Mouse (Mus musculus): Measurements from ENCODE around the gene Fhod1. TPM values are rescaled to one million over a fixed set of nuclear protein-coding genes. Genes with fewer than 3 reads are reported as not detected.

The Fhod1 gene
- polyA plus RNA-seq, 1 experiment = not detected

- H3K27ac ChIP-seq (ENCODE audit: insufficient read depth, low read depth, low read length) = peak overlapping the region; percentile 78
- WGBS = under 1% methylated on average over 53 of the region's 53 CpGs
- TF ChIP-seq CTCF (IDR thresholded peaks at IDR 0.05; ENCODE audit: insufficient read depth, low read depth, low read length) = no peak
- TF ChIP-seq POLR2A (IDR thresholded peaks at IDR 0.05; ENCODE audit: insufficient read depth, low read depth, low read length) = peak; percentile 88
- H3K4me1 ChIP-seq (ENCODE audit: control insufficient read depth, insufficient read depth, low read length) = peaks cover 22% of the 10 kb centered on the region
- H3K4me3 ChIP-seq (ENCODE audit: insufficient read depth, low read depth, low read length) = peak overlapping the region; percentile 73
Measured at GRCm38 (mm10) chr8:105288958-105289732, 58.6 kb downstream of the Fhod1 start.

DNA sequence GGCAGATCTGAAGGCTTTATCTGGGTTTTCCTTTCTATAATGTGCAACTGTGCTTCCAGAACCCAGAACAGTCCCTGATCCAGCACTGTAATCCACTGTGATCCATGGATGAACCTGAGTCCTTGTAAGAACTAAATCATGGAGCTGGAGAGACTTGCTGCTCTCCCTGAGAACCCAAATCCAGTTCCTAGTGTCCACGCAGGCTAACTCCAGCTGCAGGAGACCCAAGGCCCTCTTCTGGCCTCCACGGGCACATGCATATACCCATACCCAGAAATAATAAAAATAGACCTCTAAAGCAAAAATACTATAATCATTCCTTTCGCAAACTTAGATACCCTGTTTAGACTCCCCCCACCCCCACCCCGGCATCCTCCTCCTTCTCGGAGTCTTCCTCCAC, 59.5 kb downstream of the Fhod1 start:
- H3K27ac ChIP-seq (ENCODE audit: insufficient read depth, low read depth, low read length) = no peak overlapping the region
- H3K4me1 ChIP-seq (ENCODE audit: control insufficient read depth, insufficient read depth, low read length) = peaks cover 22% of the 10 kb centered on the region
- H3K4me3 ChIP-seq (ENCODE audit: insufficient read depth, low read depth, low read length) = no peak overlapping the region
- TF ChIP-seq POLR2A (IDR thresholded peaks at IDR 0.05; ENCODE audit: insufficient read depth, low read depth, low read length) (no peak), CTCF (IDR thresholded peaks at IDR 0.05; ENCODE audit: insufficient read depth, low read depth, low read length) (no peak)
- WGBS = 61% methylated on average over 5 of the region's 5 CpGs

DNA sequence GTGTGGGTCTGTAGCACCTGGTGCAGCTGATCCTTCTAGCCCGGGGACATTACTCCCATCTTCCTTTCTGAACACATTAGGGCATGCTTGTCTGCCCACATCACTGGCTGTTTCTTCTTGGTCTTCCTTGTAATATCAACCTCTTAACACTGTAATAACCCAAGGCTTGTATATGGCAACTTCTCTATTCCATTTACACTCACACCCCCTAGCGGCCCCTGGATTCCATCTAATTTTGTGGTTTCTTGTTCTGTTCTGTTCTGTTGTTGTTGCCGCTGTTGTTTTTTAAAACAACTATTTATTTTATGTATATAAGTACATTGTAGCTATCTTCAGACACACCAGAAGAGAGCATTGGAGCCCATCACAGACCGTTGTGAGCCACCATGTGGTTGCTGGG, 60.8 kb downstream of the Fhod1 start:
- H3K27ac ChIP-seq (ENCODE audit: insufficient read depth, low read depth, low read length) = no peak overlapping the region
- H3K4me1 ChIP-seq (ENCODE audit: control insufficient read depth, insufficient read depth, low read length) = peaks cover 22% of the 10 kb centered on the region
- no peak for TF ChIP-seq CTCF (IDR thresholded peaks at IDR 0.05; ENCODE audit: insufficient read depth, low read depth, low read length)
- TF ChIP-seq POLR2A (IDR thresholded peaks at IDR 0.05; ENCODE audit: insufficient read depth, low read depth, low read length) = no peak
- no peak overlapping the region for H3K4me3 ChIP-seq (ENCODE audit: insufficient read depth, low read depth, low read length)
- WGBS = 86% methylated on average over 4 of the region's 4 CpGs

DNA sequence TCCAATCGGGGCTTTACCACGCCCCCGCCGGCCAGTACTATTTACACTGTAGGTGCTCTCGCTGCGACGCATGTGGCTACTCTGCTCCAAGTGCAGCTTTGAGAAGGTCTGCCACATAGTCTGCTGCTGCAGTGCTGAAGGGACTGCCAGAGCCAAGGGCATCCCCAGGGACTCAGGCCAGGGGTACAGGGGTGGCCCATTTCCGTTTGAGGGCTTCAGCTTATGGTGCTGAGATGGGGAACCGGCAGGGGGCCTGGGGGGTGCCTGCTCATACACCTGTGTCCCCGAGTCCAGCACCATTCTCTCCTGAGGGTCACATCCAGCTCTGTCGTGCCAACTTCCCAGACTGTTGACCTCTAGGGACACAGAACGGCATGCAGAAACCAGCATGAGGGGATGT, 62.2 kb downstream of the Fhod1 start:
- H3K27ac ChIP-seq (ENCODE audit: insufficient read depth, low read depth, low read length) = no peak overlapping the region
- no peak overlapping the region for H3K4me3 ChIP-seq (ENCODE audit: insufficient read depth, low read depth, low read length)
- H3K4me1 ChIP-seq (ENCODE audit: control insufficient read depth, insufficient read depth, low read length) = peaks cover 18% of the 10 kb centered on the region
- WGBS = 60% methylated on average over 12 of the region's 12 CpGs
- TF ChIP-seq CTCF (IDR thresholded peaks at IDR 0.05; ENCODE audit: insufficient read depth, low read depth, low read length) = no peak
- no peak for TF ChIP-seq POLR2A (IDR thresholded peaks at IDR 0.05; ENCODE audit: insufficient read depth, low read depth, low read length)

DNA sequence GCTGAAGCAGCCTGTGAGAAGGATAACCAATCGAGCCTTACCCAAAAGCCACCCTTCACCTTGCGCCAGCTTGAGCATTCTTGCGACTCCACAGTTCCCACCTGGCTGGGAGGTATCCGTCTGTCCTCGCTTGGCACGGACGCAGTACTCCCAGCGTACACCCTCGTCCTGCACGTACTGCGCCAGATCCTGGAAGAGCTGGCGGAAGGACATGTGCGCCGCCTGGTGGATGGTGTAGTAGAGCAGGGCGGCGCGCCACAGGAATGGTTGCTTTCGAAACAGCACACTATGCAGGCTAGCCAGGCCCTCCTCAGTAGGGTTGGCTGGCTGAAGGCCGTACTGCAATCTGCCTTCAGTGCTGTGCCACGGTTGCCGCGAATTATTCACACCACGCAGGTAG, 64.7 kb downstream of the Fhod1 start:
- H3K27ac ChIP-seq (ENCODE audit: insufficient read depth, low read depth, low read length) = no peak overlapping the region

DNA sequence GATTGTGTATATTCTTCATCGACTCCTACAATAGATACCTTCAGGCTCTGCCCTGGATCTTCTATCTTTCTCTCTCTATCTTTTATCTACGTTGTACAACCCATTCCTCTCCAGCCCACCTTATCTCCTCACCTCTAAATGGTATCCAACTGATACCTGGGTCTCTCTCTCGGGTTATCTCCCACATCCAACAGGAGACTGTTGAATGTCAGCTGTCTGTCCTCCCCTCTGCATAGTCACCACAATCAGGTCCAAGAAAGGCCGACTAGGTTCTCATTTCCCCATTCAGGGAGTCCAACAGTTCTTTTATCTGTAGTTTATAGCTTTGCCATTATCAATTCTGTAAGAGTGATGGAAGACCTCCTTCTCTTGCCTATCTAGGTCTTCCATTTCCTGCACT, 65.5 kb downstream of the Fhod1 start:
- 95% methylated on average over 4 of the region's 4 CpGs for WGBS
- TF ChIP-seq CTCF (IDR thresholded peaks at IDR 0.05; ENCODE audit: insufficient read depth, low read depth, low read length) (no peak), POLR2A (IDR thresholded peaks at IDR 0.05; ENCODE audit: insufficient read depth, low read depth, low read length) (no peak)
- Histone ChIP-seq H3K4me3 (ENCODE audit: insufficient read depth, low read depth, low read length) (no peak overlapping the region), H3K4me1 (ENCODE audit: control insufficient read depth, insufficient read depth, low read length) (peaks cover 11% of the 10 kb centered on the region), H3K27ac (ENCODE audit: insufficient read depth, low read depth, low read length) (no peak overlapping the region)

More for the DNA sequence above, 64.7 kb downstream of the Fhod1 start:
- 49% methylated on average over 23 of the region's 23 CpGs for WGBS
- Histone ChIP-seq H3K4me1 (ENCODE audit: control insufficient read depth, insufficient read depth, low read length) (peaks cover 11% of the 10 kb centered on the region), H3K4me3 (ENCODE audit: insufficient read depth, low read depth, low read length) (no peak overlapping the region)
- TF ChIP-seq POLR2A (IDR thresholded peaks at IDR 0.05; ENCODE audit: insufficient read depth, low read depth, low read length) (no peak), CTCF (IDR thresholded peaks at IDR 0.05; ENCODE audit: insufficient read depth, low read depth, low read length) (peak; percentile 47)

GRCm38 (mm10) chr8:105281821-105282220, 65.9 kb downstream of the Fhod1 start:
- 93% methylated on average over 12 of the region's 12 CpGs for WGBS
- peaks cover 11% of the 10 kb centered on the region for H3K4me1 ChIP-seq (ENCODE audit: control insufficient read depth, insufficient read depth, low read length)
- TF ChIP-seq CTCF (IDR thresholded peaks at IDR 0.05; ENCODE audit: insufficient read depth, low read depth, low read length) (no peak), POLR2A (IDR thresholded peaks at IDR 0.05; ENCODE audit: insufficient read depth, low read depth, low read length) (no peak)
- no peak overlapping the region for H3K4me3 ChIP-seq (ENCODE audit: insufficient read depth, low read depth, low read length)
- H3K27ac ChIP-seq (ENCODE audit: insufficient read depth, low read depth, low read length) = no peak overlapping the region

- 83% methylated on average over 3 of the region's 3 CpGs for WGBS
- TF ChIP-seq POLR2A (IDR thresholded peaks at IDR 0.05; ENCODE audit: insufficient read depth, low read depth, low read length) (no peak), CTCF (IDR thresholded peaks at IDR 0.05; ENCODE audit: insufficient read depth, low read depth, low read length) (no peak)
- H3K4me1 ChIP-seq (ENCODE audit: control insufficient read depth, insufficient read depth, low read length) = peaks cover 16% of the 10 kb centered on the region
Measured at GRCm38 (mm10) chr8:105280567-105280966, 67.2 kb downstream of the Fhod1 start.

More at GRCm38 (mm10) chr8:105280567-105280966, 67.2 kb downstream of the Fhod1 start:
- Histone ChIP-seq H3K4me3 (ENCODE audit: insufficient read depth, low read depth, low read length) (no peak overlapping the region), H3K27ac (ENCODE audit: insufficient read depth, low read depth, low read length) (no peak overlapping the region)

Other genes starting within 250 kb of the Fhod1 start
- gene Ces4a, start 216.2 kb downstream of the Fhod1 start, polyA plus RNA-seq (2012; ENCODE audit: insufficient read depth, insufficient read length, low replicate concordance, missing spikeins) = not detected in 2 replicates
- not detected in 2 replicates for gene Cbfb, start 177.3 kb downstream of the Fhod1 start, polyA plus RNA-seq (2012; ENCODE audit: insufficient read depth, insufficient read length, low replicate concordance, missing spikeins)
- gene D230025D16Rik, start 122.8 kb downstream of the Fhod1 start, polyA plus RNA-seq (2012; ENCODE audit: insufficient read depth, insufficient read length, low replicate concordance, missing spikeins) = not detected in 2 replicates
- gene B3gnt9, start 92.8 kb downstream of the Fhod1 start, polyA plus RNA-seq (2012; ENCODE audit: insufficient read depth, insufficient read length, low replicate concordance, missing spikeins) = not detected in 2 replicates
- not detected in 2 replicates for gene Tradd, start 83.3 kb downstream of the Fhod1 start, polyA plus RNA-seq (2012; ENCODE audit: insufficient read depth, insufficient read length, low replicate concordance, missing spikeins)
- gene Fbxl8, start 83.3 kb downstream of the Fhod1 start, polyA plus RNA-seq (2012; ENCODE audit: insufficient read depth, insufficient read length, low replicate concordance, missing spikeins) = not detected in 2 replicates
- gene Hsf4, start 78.2 kb downstream of the Fhod1 start, polyA plus RNA-seq (2012; ENCODE audit: insufficient read depth, insufficient read length, low replicate concordance, missing spikeins) = not detected in 2 replicates
- not detected in 2 replicates for gene Nol3, start 71.8 kb downstream of the Fhod1 start, polyA plus RNA-seq (2012; ENCODE audit: insufficient read depth, insufficient read length, low replicate concordance, missing spikeins)
- not detected in 2 replicates for gene 4931428F04Rik, start 58.1 kb downstream of the Fhod1 start, polyA plus RNA-seq (2012; ENCODE audit: insufficient read depth, insufficient read length, low replicate concordance, missing spikeins)
- not detected in 2 replicates for gene Exoc3l, start 51.9 kb downstream of the Fhod1 start, polyA plus RNA-seq (2012; ENCODE audit: insufficient read depth, insufficient read length, low replicate concordance, missing spikeins)
- gene E2f4, start 50.3 kb downstream of the Fhod1 start, polyA plus RNA-seq (2012; ENCODE audit: insufficient read depth, insufficient read length, low replicate concordance, missing spikeins) = not detected in 2 replicates
- gene Elmo3, start 42.4 kb downstream of the Fhod1 start, polyA plus RNA-seq (2012; ENCODE audit: insufficient read depth, insufficient read length, low replicate concordance, missing spikeins) = not detected in 2 replicates
- gene Lrrc29, start 21.7 kb downstream of the Fhod1 start, polyA plus RNA-seq (2012; ENCODE audit: insufficient read depth, insufficient read length, low replicate concordance, missing spikeins) = not detected in 2 replicates
- gene Tmem208, start 21.6 kb downstream of the Fhod1 start, polyA plus RNA-seq (2012; ENCODE audit: insufficient read depth, insufficient read length, low replicate concordance, missing spikeins) = not detected in 2 replicates
- gene Slc9a5, start 890 bp upstream of the Fhod1 start, polyA plus RNA-seq (2012; ENCODE audit: insufficient read depth, insufficient read length, low replicate concordance, missing spikeins) = not detected in 2 replicates
- gene Plekhg4, start 25.3 kb upstream of the Fhod1 start, polyA plus RNA-seq (2012; ENCODE audit: insufficient read depth, insufficient read length, low replicate concordance, missing spikeins) = not detected in 2 replicates
- not detected in 2 replicates for gene Kctd19, start 65.5 kb upstream of the Fhod1 start, polyA plus RNA-seq (2012; ENCODE audit: insufficient read depth, insufficient read length, low replicate concordance, missing spikeins)
- not detected in 2 replicates for gene Lrrc36, start 65.6 kb upstream of the Fhod1 start, polyA plus RNA-seq (2012; ENCODE audit: insufficient read depth, insufficient read length, low replicate concordance, missing spikeins)
- gene Tppp3, start 123.6 kb upstream of the Fhod1 start, polyA plus RNA-seq (2012; ENCODE audit: insufficient read depth, insufficient read length, low replicate concordance, missing spikeins) = not detected in 2 replicates
- gene Zdhhc1, start 148.9 kb upstream of the Fhod1 start, polyA plus RNA-seq (2012; ENCODE audit: insufficient read depth, insufficient read length, low replicate concordance, missing spikeins) = not detected in 2 replicates
- not detected in 2 replicates for gene Hsd11b2, start 170.8 kb upstream of the Fhod1 start, polyA plus RNA-seq (2012; ENCODE audit: insufficient read depth, insufficient read length, low replicate concordance, missing spikeins)
- gene Atp6v0d1, start 218.1 kb upstream of the Fhod1 start, polyA plus RNA-seq (2012; ENCODE audit: insufficient read depth, insufficient read length, low replicate concordance, missing spikeins) = not detected in 2 replicates

All from olfactory bulb, adult 2 months (tissue).